Comparison of ENCODE assay signal across 15 mouse cellular contexts in the genomic region with DNA sequence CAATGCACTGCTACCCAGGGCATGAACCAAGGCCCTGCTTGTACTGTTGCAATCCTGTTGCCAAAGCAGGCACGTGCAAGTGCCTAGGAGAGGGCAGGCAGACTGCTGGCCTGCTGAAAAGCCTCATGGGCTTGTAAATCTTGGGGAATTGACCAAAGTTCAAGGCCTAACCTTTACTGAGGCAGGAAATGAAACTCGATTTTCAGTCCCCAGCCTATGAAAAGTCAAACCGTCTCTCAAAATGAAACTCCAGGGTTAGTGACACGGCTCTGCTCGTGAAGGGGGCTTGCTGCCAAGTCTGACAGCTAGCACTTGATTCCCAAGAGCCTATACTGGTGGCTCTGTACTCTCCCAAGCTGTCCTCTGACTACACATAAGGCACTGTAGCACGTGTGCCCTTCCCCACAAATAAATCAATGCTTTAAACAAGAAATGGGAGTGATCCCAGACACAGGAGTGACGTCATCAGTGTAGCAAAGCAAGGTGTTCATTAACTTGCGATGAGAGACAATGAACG. TPM values are rescaled to one million over a fixed set of nuclear protein-coding genes. Genes with fewer than 3 reads are reported as not detected.
A peak's percentile ranks its signal among the peaks of the same experiment; 100 is the strongest.
DNase-seq lines count a peak whose midpoint lies in the region; ATAC-seq lines count a peak whose summit lies in the region.
"Had no signal": no experiment of that assay in that cellular context is flagged by ENCODE, and none has a peak within 500 bp of the region (broad histone marks: within the 10 kb centered on the region; RNA-seq: fewer than 3 reads in every experiment).

No protein-coding gene starts in this region.

- no peaks in the 10 kb centered on the region for H3K9me3 ChIP-seq in heart, embryonic 11.5 days (replicated peaks; ENCODE audit: control insufficient read depth, low read length)
- H3K9me3 ChIP-seq in liver, embryonic 16.5 days (replicated peaks; ENCODE audit: control insufficient read depth, low read length): no peaks in the 10 kb centered on the region
- no peaks in the 10 kb centered on the region for H3K9me3 ChIP-seq in liver, embryonic 11.5 days (ENCODE audit: control insufficient read depth, low read length)
- no peaks in the 10 kb centered on the region for H3K9me3 ChIP-seq in midbrain, embryonic 10.5 days (replicated peaks)
- H3K9me3 ChIP-seq: embryonic facial prominence, embryonic 10.5 days; hindbrain, embryonic 15.5 days; midbrain, embryonic 13.5 days had no signal

- peak; percentile 29 to 36 for DNase-seq in heart, postnatal 10 days
- DNase-seq in liver, embryonic 11.5 days (ENCODE audit: low spot score): no peak
- peak; percentile 73 for DNase-seq in adipocyte (ENCODE audit: low spot score)
- DNase-seq in large intestine, adult 2 months (ENCODE audit: low read depth, low spot score): peak; percentile 56
- no peak for DNase-seq in midbrain, embryonic 10.5 days (ENCODE audit: low spot score)
- DNase-seq: cerebellum, adult 8-10 months; right cerebral cortex, postnatal 4 days had no signal

- no peak overlapping the region for H3K4me2 ChIP-seq in heart, embryonic 11.5 days
- H3K4me2 ChIP-seq in liver, embryonic 16.5 days (ENCODE audit: low read depth, low read length): no peak overlapping the region
- no peak overlapping the region for H3K4me2 ChIP-seq in liver, embryonic 11.5 days
- H3K4me2 ChIP-seq: hindbrain, embryonic 15.5 days; midbrain, embryonic 13.5 days had no signal

- no peak overlapping the region for H3K27ac ChIP-seq in heart, embryonic 11.5 days (ENCODE audit: low read depth, low read length)
- H3K27ac ChIP-seq in liver, embryonic 16.5 days (ENCODE audit: low read length): no peak overlapping the region
- H3K27ac ChIP-seq in liver, embryonic 11.5 days (ENCODE audit: low read depth, low read length): no peak overlapping the region
- no peak overlapping the region for H3K27ac ChIP-seq in midbrain, embryonic 10.5 days (replicated peaks)
- H3K27ac ChIP-seq: embryonic facial prominence, embryonic 10.5 days; hindbrain, embryonic 15.5 days; midbrain, embryonic 13.5 days had no signal

- H3K9ac ChIP-seq in heart, embryonic 11.5 days (ENCODE audit: low read depth, low read length): no peak overlapping the region
- no peak overlapping the region for H3K9ac ChIP-seq in liver, embryonic 16.5 days (ENCODE audit: low read depth, low read length)
- no peak overlapping the region for H3K9ac ChIP-seq in liver, embryonic 11.5 days (ENCODE audit: low read depth, low read length)
- H3K9ac ChIP-seq: hindbrain, embryonic 15.5 days; midbrain, embryonic 13.5 days had no signal

- H3K36me3 ChIP-seq in heart, embryonic 11.5 days (ENCODE audit: control insufficient read depth, insufficient read depth, low read length): no peaks in the 10 kb centered on the region
- no peaks in the 10 kb centered on the region for H3K36me3 ChIP-seq in liver, embryonic 16.5 days (ENCODE audit: control insufficient read depth, insufficient read depth)
- no peaks in the 10 kb centered on the region for H3K36me3 ChIP-seq in liver, embryonic 11.5 days (ENCODE audit: control insufficient read depth, insufficient read depth, low read length)
- H3K36me3 ChIP-seq in midbrain, embryonic 10.5 days: no peaks in the 10 kb centered on the region
- H3K36me3 ChIP-seq: embryonic facial prominence, embryonic 10.5 days; hindbrain, embryonic 15.5 days; midbrain, embryonic 13.5 days had no signal

- no peak for ATAC-seq in heart, embryonic 11.5 days (replicated peaks; ENCODE audit: insufficient number of reproducible peaks, low FRiP score, low TSS enrichment)
- peak; percentile 24; the same call in 1 of the 2 replicates for ATAC-seq in liver, embryonic 16.5 days (ENCODE audit: low read depth)
- no peak; the same call in 1 of the 2 replicates for ATAC-seq in liver, embryonic 11.5 days (replicated peaks; ENCODE audit: low FRiP score)
- ATAC-seq: midbrain, embryonic 13.5 days; Patski had no signal

- no peak overlapping the region for H3K4me3 ChIP-seq in heart, embryonic 11.5 days (ENCODE audit: low read depth, low read length)
- no peak overlapping the region for H3K4me3 ChIP-seq in liver, embryonic 16.5 days (ENCODE audit: low read depth, low read length)
- no peak overlapping the region for H3K4me3 ChIP-seq in liver, embryonic 11.5 days (ENCODE audit: low read depth, low read length)
- no peak overlapping the region for H3K4me3 ChIP-seq in midbrain, embryonic 10.5 days
- H3K4me3 ChIP-seq: embryonic facial prominence, embryonic 10.5 days; hindbrain, embryonic 15.5 days; midbrain, embryonic 13.5 days had no signal

- H3K4me1 ChIP-seq in heart, embryonic 11.5 days (ENCODE audit: control insufficient read depth, insufficient read depth, low read length): no peaks in the 10 kb centered on the region
- H3K4me1 ChIP-seq in liver, embryonic 16.5 days (ENCODE audit: control insufficient read depth, low read depth, low read length): no peaks in the 10 kb centered on the region
- H3K4me1 ChIP-seq in liver, embryonic 11.5 days (replicated peaks; ENCODE audit: control insufficient read depth, insufficient read depth, low read length): no peaks in the 10 kb centered on the region
- no peaks in the 10 kb centered on the region for H3K4me1 ChIP-seq in midbrain, embryonic 10.5 days
- H3K4me1 ChIP-seq: embryonic facial prominence, embryonic 10.5 days; hindbrain, embryonic 15.5 days; midbrain, embryonic 13.5 days had no signal

- no peaks in the 10 kb centered on the region for H3K27me3 ChIP-seq in heart, embryonic 11.5 days (ENCODE audit: control insufficient read depth, insufficient read depth, low read length)
- no peaks in the 10 kb centered on the region for H3K27me3 ChIP-seq in liver, embryonic 16.5 days (ENCODE audit: control insufficient read depth, insufficient read depth, low read depth, low read length)
- no peaks in the 10 kb centered on the region for H3K27me3 ChIP-seq in liver, embryonic 11.5 days (replicated peaks; ENCODE audit: control insufficient read depth, insufficient read depth, low read length)
- no peaks in the 10 kb centered on the region for H3K27me3 ChIP-seq in midbrain, embryonic 10.5 days (ENCODE audit: low read depth, poor library complexity, severe bottlenecking)
- H3K27me3 ChIP-seq: hindbrain, embryonic 15.5 days; midbrain, embryonic 13.5 days; Patski had no signal

- 72% methylated on average over 9 of the region's 9 CpGs for WGBS in heart, embryonic 11.5 days (ENCODE audit: insufficient replicate concordance)
- 52% methylated on average over 9 of the region's 9 CpGs for WGBS in liver, embryonic 16.5 days (ENCODE audit: insufficient replicate concordance)
- WGBS in liver, embryonic 11.5 days: 67% methylated on average over 9 of the region's 9 CpGs
- WGBS in large intestine, adult 2 months: 33% methylated on average over 9 of the region's 9 CpGs
- WGBS in midbrain, embryonic 10.5 days: 83% methylated on average over 9 of the region's 9 CpGs

- intact Hi-C loops in heart, postnatal 10 days (cut with DNase I): no loop called here

RNA-seq across cellular contexts. Expression of gene Esm1, which starts 41.4 kb away (rescaled TPM):
- total RNA-seq in heart, postnatal 10 days (2021): 1 to 10 TPM; 1.5 TPM
- 0.44 and 0.90 TPM in 2 replicates for polyA plus RNA-seq in heart, embryonic 11.5 days (2014; fragmentation: Nextera tagmentation; extraction: Ambion mirVana)
- 0.35 and 0.55 TPM in 2 replicates for polyA plus RNA-seq in liver, embryonic 16.5 days (2015; fragmentation: Nextera tagmentation; extraction: Ambion mirVana)
- polyA plus RNA-seq in liver, embryonic 11.5 days (2014; fragmentation: Nextera tagmentation; extraction: Ambion mirVana): 3.3 and 3.7 TPM in 2 replicates
- 2.0 and 2.5 TPM in 2 replicates for polyA plus RNA-seq in large intestine, adult 2 months (2012; rRNA removed)
- 1.8 and 2.6 TPM in 2 replicates for polyA plus RNA-seq in midbrain, embryonic 10.5 days (2016; fragmentation: Nextera tagmentation; extraction: Ambion mirVana)
- polyA plus RNA-seq: Patski had no signal

RNA-seq across cellular contexts. Expression of gene Gzmk, which starts 57.6 kb away (rescaled TPM):
- total RNA-seq in heart, postnatal 10 days (2021): not detected
- not detected in 2 replicates for polyA plus RNA-seq in heart, embryonic 11.5 days (2014; fragmentation: Nextera tagmentation; extraction: Ambion mirVana)
- polyA plus RNA-seq in liver, embryonic 16.5 days (2015; fragmentation: Nextera tagmentation; extraction: Ambion mirVana): not detected in 2 replicates
- polyA plus RNA-seq in liver, embryonic 11.5 days (2014; fragmentation: Nextera tagmentation; extraction: Ambion mirVana): not detected in 2 replicates
- 0.44 and 0.57 TPM in 2 replicates for polyA plus RNA-seq in large intestine, adult 2 months (2012; rRNA removed)
- not detected in 2 replicates for polyA plus RNA-seq in midbrain, embryonic 10.5 days (2016; fragmentation: Nextera tagmentation; extraction: Ambion mirVana)
- total RNA-seq: left cerebral cortex, postnatal 14 days had no signal
- polyA plus RNA-seq: embryonic facial prominence, embryonic 10.5 days; gonadal fat pad, adult 2 months; midbrain, embryonic 13.5 days; Patski had no signal

Comparison
In these comparisons a context has a peak if more than half of its experiments do, and no peak if none do; other contexts are left out.
1. DNase-seq: peak in heart, postnatal 10 days (2 of 2), adipocyte (single experiment) and large intestine, adult 2 months (single experiment); none in liver, embryonic 11.5 days (single experiment) and midbrain, embryonic 10.5 days (single experiment).